Mouse (Mus musculus) spleen, adult 2 months (tissue): ENCODE results near the gene Zc3h7a.

Source experiments
- CTCF ChIP-seq: fragments of 200-500 bp; IDR thresholded peaks from 2 replicates; pipeline ENCODE4 v1.5.1; 2011; ENCODE audit warnings: mild to moderate bottlenecking, inconsistent platforms; ENCODE audit not compliant: insufficient read depth, insufficient read length, insufficient replicate concordance; ENCODE audit errors: extremely low read depth
- POLR2A ChIP-seq: fragments of 200-500 bp; IDR thresholded peaks from 2 replicates; pipeline ENCODE4 v1.6.1; 2011; ENCODE audit warnings: low read depth, low read length, inconsistent platforms

DNA sequence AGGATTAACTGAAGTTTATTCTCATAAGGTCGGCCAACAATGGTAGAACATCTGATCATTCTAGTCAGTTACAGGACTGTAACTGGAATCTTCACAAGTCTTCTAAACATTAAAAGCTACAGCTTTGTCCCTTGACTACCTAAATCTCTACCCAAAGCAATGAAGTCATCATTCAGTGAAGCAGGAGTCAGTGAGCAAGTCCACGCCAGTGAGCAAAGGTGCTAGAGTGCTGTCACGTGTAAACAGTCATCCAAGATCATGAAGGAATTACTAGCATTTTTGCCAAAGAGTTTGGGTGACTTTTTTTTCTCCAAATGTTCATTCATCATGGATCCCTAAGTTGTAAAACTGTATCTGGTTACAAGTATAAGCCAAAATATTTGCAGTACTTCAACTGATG is 41.6 kb upstream of the Zc3h7a start:
- TF ChIP-seq CTCF (no peak), POLR2A (no peak)
